16 mouse cellular contexts compared by ENCODE assay signal in the genomic region with DNA sequence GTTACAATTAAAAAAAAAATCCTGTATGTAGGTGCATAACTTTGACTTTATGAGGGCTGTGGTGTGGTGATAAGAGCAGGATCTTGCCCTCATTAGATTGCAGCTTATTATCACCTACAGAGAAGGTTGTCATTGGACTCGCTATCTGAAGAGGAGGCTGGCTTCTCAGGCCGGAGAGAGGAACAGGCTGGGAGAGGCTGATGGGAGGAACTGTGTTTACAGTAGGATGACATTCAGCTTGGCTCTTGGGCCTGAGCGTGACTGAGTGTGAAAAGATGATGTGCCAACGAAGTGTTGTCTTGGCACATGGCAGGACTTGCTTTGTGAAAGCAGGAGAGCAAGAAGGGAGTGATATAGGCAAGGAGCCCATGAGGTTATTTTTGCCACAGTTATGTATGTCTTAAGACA.
DNase-seq lines count a peak whose midpoint lies in the region; ATAC-seq and TF ChIP-seq lines count a peak whose summit lies in the region.
"Had no signal": no experiment of that assay in that cellular context is flagged by ENCODE, and none has a peak within 500 bp of the region (broad histone marks: within the 10 kb centered on the region; RNA-seq: fewer than 3 reads in every experiment).

No protein-coding gene starts in this region.

- H3K27me3 ChIP-seq in forebrain, postnatal 0 days (ENCODE audit: insufficient read depth, low read length): no peaks in the 10 kb centered on the region
- no peaks in the 10 kb centered on the region for H3K27me3 ChIP-seq in forebrain, embryonic 13.5 days
- no peaks in the 10 kb centered on the region for H3K27me3 ChIP-seq in liver, embryonic 12.5 days (replicated peaks)
- H3K27me3 ChIP-seq in liver, postnatal 0 days (ENCODE audit: insufficient read depth, low read length): no peaks in the 10 kb centered on the region
- peaks cover 3% of the 10 kb centered on the region for H3K27me3 ChIP-seq in lung, embryonic 16.5 days (ENCODE audit: control insufficient read depth, insufficient read depth, low read depth, low read length)
- no peaks in the 10 kb centered on the region for H3K27me3 ChIP-seq in stomach, postnatal 0 days (ENCODE audit: control insufficient read depth, insufficient read depth, low read length)

- H3K4me2 ChIP-seq in forebrain, postnatal 0 days (ENCODE audit: low read depth): no peak overlapping the region
- H3K4me2 ChIP-seq in forebrain, embryonic 13.5 days: no peak overlapping the region
- no peak overlapping the region for H3K4me2 ChIP-seq in liver, embryonic 12.5 days
- H3K4me2 ChIP-seq in liver, postnatal 0 days (ENCODE audit: low read depth, low read length): no peak overlapping the region
- H3K4me2 ChIP-seq in lung, embryonic 16.5 days (ENCODE audit: low read depth, low read length): no peak overlapping the region
- no peak overlapping the region for H3K4me2 ChIP-seq in stomach, postnatal 0 days (replicated peaks; ENCODE audit: low read depth)
- H3K4me2 ChIP-seq: midbrain, embryonic 11.5 days had no signal

- TF ChIP-seq CTCF in forebrain, postnatal 0 days (IDR thresholded peaks at IDR 0.05; ENCODE audit: low read depth): no peak
- TF ChIP-seq CTCF in liver, postnatal 0 days (IDR thresholded peaks at IDR 0.05; ENCODE audit: low read depth): no peak
- TF ChIP-seq CTCF in stomach, postnatal 0 days (IDR thresholded peaks at IDR 0.05; ENCODE audit: low read depth): no peak

- H3K27ac ChIP-seq in forebrain, postnatal 0 days (ENCODE audit: low read depth, low read length): no peak overlapping the region
- no peak overlapping the region for H3K27ac ChIP-seq in forebrain, embryonic 13.5 days
- no peak overlapping the region for H3K27ac ChIP-seq in liver, embryonic 12.5 days
- no peak overlapping the region for H3K27ac ChIP-seq in liver, postnatal 0 days (ENCODE audit: low read depth)
- no peak overlapping the region for H3K27ac ChIP-seq in lung, embryonic 16.5 days (ENCODE audit: low read length)
- no peak overlapping the region for H3K27ac ChIP-seq in stomach, postnatal 0 days (replicated peaks)
- H3K27ac ChIP-seq: left cerebral cortex, adult 2 months had no signal

- no peaks in the 10 kb centered on the region for H3K36me3 ChIP-seq in forebrain, postnatal 0 days (ENCODE audit: insufficient read depth)
- no peaks in the 10 kb centered on the region for H3K36me3 ChIP-seq in forebrain, embryonic 13.5 days (ENCODE audit: poor library complexity, severe bottlenecking)
- no peaks in the 10 kb centered on the region for H3K36me3 ChIP-seq in liver, embryonic 12.5 days
- H3K36me3 ChIP-seq in liver, postnatal 0 days (replicated peaks; ENCODE audit: insufficient read depth, low read length): no peaks in the 10 kb centered on the region
- no peaks in the 10 kb centered on the region for H3K36me3 ChIP-seq in lung, embryonic 16.5 days (ENCODE audit: control insufficient read depth, insufficient read depth, low read length)
- no peaks in the 10 kb centered on the region for H3K36me3 ChIP-seq in stomach, postnatal 0 days (ENCODE audit: control insufficient read depth, insufficient read depth, low read length)

- no peak overlapping the region for H3K9ac ChIP-seq in forebrain, postnatal 0 days
- H3K9ac ChIP-seq in forebrain, embryonic 13.5 days: no peak overlapping the region
- no peak overlapping the region for H3K9ac ChIP-seq in liver, embryonic 12.5 days
- H3K9ac ChIP-seq in liver, postnatal 0 days (replicated peaks): no peak overlapping the region
- no peak overlapping the region for H3K9ac ChIP-seq in lung, embryonic 16.5 days (ENCODE audit: low read length)
- no peak overlapping the region for H3K9ac ChIP-seq in stomach, postnatal 0 days (ENCODE audit: low read length)

- no peaks in the 10 kb centered on the region for H3K9me3 ChIP-seq in forebrain, postnatal 0 days (ENCODE audit: low read length)
- H3K9me3 ChIP-seq in forebrain, embryonic 13.5 days (replicated peaks): no peaks in the 10 kb centered on the region
- H3K9me3 ChIP-seq in liver, embryonic 12.5 days (replicated peaks): no peaks in the 10 kb centered on the region
- no peaks in the 10 kb centered on the region for H3K9me3 ChIP-seq in liver, postnatal 0 days (ENCODE audit: low read length)
- no peaks in the 10 kb centered on the region for H3K9me3 ChIP-seq in lung, embryonic 16.5 days (ENCODE audit: control insufficient read depth, low read length)
- H3K9me3 ChIP-seq in stomach, postnatal 0 days (ENCODE audit: control insufficient read depth, low read length): no peaks in the 10 kb centered on the region

- DNase-seq in forebrain, postnatal 0 days: no peak
- DNase-seq in liver, postnatal 0 days: no peak
- peak; percentile 16 for DNase-seq in stomach, postnatal 0 days (ENCODE audit: low spot score)
- DNase-seq in gastrocnemius, postnatal 4 days (ENCODE audit: low spot score in 2 of 2): no peak
- DNase-seq in gastrocnemius, postnatal 14 days: no peak
- DNase-seq: adrenal gland, postnatal 25 days; cerebellum, adult 11 months; kidney, adult 11 months; right cerebral cortex, postnatal 25 days; thymus, postnatal 4 days had no signal

- intact Hi-C loops in gastrocnemius, postnatal 14 days (cut with DNase I; ENCODE audit: low total_unique reads): no loop called here

- ATAC-seq in forebrain, postnatal 0 days: peak; percentile 48; the same call in 1 of the 2 replicates
- ATAC-seq in forebrain, embryonic 13.5 days: no peak
- ATAC-seq in liver, embryonic 12.5 days: peak; percentile 57
- ATAC-seq in liver, postnatal 0 days: no peak
- peak; percentile 95 for ATAC-seq in lung, embryonic 16.5 days (ENCODE audit: low read depth)
- ATAC-seq in stomach, postnatal 0 days (ENCODE audit: low FRiP score, low TSS enrichment): peak; percentile 40; the same call in 1 of the 2 replicates

- no peaks in the 10 kb centered on the region for H3K4me1 ChIP-seq in forebrain, postnatal 0 days (ENCODE audit: insufficient read depth)
- H3K4me1 ChIP-seq in forebrain, embryonic 13.5 days: no peaks in the 10 kb centered on the region
- no peaks in the 10 kb centered on the region for H3K4me1 ChIP-seq in liver, embryonic 12.5 days
- no peaks in the 10 kb centered on the region for H3K4me1 ChIP-seq in liver, postnatal 0 days (ENCODE audit: insufficient read depth)
- H3K4me1 ChIP-seq in lung, embryonic 16.5 days (replicated peaks; ENCODE audit: control insufficient read depth, insufficient read depth, low read length): peaks cover 4% of the 10 kb centered on the region; the same call in 1 of the 2 replicates
- H3K4me1 ChIP-seq in stomach, postnatal 0 days (replicated peaks; ENCODE audit: control insufficient read depth, insufficient read depth): no peaks in the 10 kb centered on the region; the same call in 1 of the 2 replicates

- 55% methylated on average over 4 of the region's 4 CpGs for WGBS in forebrain, postnatal 0 days
- 80% methylated on average over 4 of the region's 4 CpGs for WGBS in forebrain, embryonic 13.5 days
- 23% methylated on average over 4 of the region's 4 CpGs for WGBS in liver, embryonic 12.5 days (ENCODE audit: insufficient replicate concordance)
- 48% methylated on average over 4 of the region's 4 CpGs for WGBS in liver, postnatal 0 days (ENCODE audit: insufficient replicate concordance)
- 26% methylated on average over 4 of the region's 4 CpGs for WGBS in lung, embryonic 16.5 days
- 24% methylated on average over 4 of the region's 4 CpGs for WGBS in stomach, postnatal 0 days

- no peak overlapping the region for H3K4me3 ChIP-seq in forebrain, postnatal 0 days (ENCODE audit: low read depth, low read length)
- no peak overlapping the region for H3K4me3 ChIP-seq in forebrain, embryonic 13.5 days
- no peak overlapping the region for H3K4me3 ChIP-seq in liver, embryonic 12.5 days
- H3K4me3 ChIP-seq in liver, postnatal 0 days (ENCODE audit: low read depth, low read length): no peak overlapping the region
- H3K4me3 ChIP-seq in lung, embryonic 16.5 days (ENCODE audit: low read length): no peak overlapping the region
- no peak overlapping the region for H3K4me3 ChIP-seq in stomach, postnatal 0 days (ENCODE audit: low read depth, low read length)
- H3K4me3 ChIP-seq: erythroblast, embryonic 14.5 days; left cerebral cortex, adult 2 months had no signal

- no peak for TF ChIP-seq EP300 in liver, postnatal 0 days (IDR thresholded peaks at IDR 0.05; ENCODE audit: low read depth)
- TF ChIP-seq EP300 in stomach, postnatal 0 days (optimal IDR thresholded peaks at IDR 0.05): no peak

Comparison
In these comparisons a context has a peak if more than half of its experiments do, and no peak if none do; other contexts are left out.
1. ATAC-seq: peak in forebrain, postnatal 0 days (single experiment), liver, embryonic 12.5 days (single experiment), lung, embryonic 16.5 days (single experiment) and stomach, postnatal 0 days (single experiment); none in forebrain, embryonic 13.5 days (single experiment) and liver, postnatal 0 days (single experiment).